ENCODE assay signal across 18 mouse cellular contexts in the genomic region with DNA sequence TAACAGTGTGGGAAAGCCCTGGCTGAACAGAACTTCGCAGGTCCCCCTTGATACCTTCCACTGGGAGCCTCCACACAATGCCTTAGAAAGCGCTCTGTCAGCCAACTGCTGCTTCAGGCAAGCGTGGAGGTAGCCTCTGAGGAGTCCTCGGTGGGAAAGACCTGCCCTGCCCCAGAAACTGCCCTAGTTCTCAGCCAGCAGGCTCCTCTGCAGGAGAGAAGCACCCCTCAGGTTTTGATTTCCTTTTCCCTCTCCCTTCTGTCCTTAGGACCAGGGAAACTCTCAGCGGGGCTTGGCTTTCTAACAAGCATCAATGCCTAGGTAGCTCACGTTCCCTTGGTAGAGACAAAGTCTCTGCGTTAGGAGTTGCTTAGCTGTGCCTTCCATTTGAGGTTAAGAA.
DNase-seq lines count a peak whose midpoint lies in the region; ATAC-seq lines count a peak whose summit lies in the region.
"Had no signal": no experiment of that assay in that cellular context is flagged by ENCODE, and none has a peak within 500 bp of the region (broad histone marks: within the 10 kb centered on the region; RNA-seq: fewer than 3 reads in every experiment).

No protein-coding gene starts in this region.

- no peaks in the 10 kb centered on the region for H3K9me3 ChIP-seq in heart, embryonic 11.5 days (replicated peaks; ENCODE audit: control insufficient read depth, low read length)
- no peaks in the 10 kb centered on the region for H3K9me3 ChIP-seq in limb, embryonic 10.5 days (replicated peaks)
- H3K9me3 ChIP-seq: forebrain, embryonic 13.5 days; limb, embryonic 15.5 days had no signal

- no peak overlapping the region for H3K4me2 ChIP-seq in heart, embryonic 11.5 days
- H3K4me2 ChIP-seq: forebrain, embryonic 13.5 days; limb, embryonic 15.5 days had no signal

- WGBS in heart, embryonic 11.5 days (ENCODE audit: insufficient replicate concordance): 68% methylated on average over 7 of the region's 7 CpGs
- WGBS in limb, embryonic 10.5 days: 67% methylated on average over 7 of the region's 7 CpGs

- H3K27ac ChIP-seq in heart, embryonic 11.5 days (ENCODE audit: low read depth, low read length): peak overlapping the region; percentile 42; the same call in 1 of the 2 replicates
- H3K27ac ChIP-seq in limb, embryonic 10.5 days: peak overlapping the region; percentile 46
- H3K27ac ChIP-seq: forebrain, embryonic 13.5 days; limb, embryonic 15.5 days had no signal

- no peak overlapping the region for H3K4me3 ChIP-seq in heart, embryonic 11.5 days (ENCODE audit: low read depth, low read length)
- H3K4me3 ChIP-seq in limb, embryonic 10.5 days: no peak overlapping the region
- H3K4me3 ChIP-seq: forebrain, embryonic 13.5 days; limb, embryonic 15.5 days; megakaryocyte, embryonic 14.5 days had no signal

- ATAC-seq in heart, embryonic 11.5 days (replicated peaks; ENCODE audit: insufficient number of reproducible peaks, low FRiP score, low TSS enrichment): no peak
- ATAC-seq in inflammation-experienced regulatory T-cells, adult 6 months: no peak
- ATAC-seq: forebrain, embryonic 13.5 days had no signal

- no peak for DNase-seq in heart, adult 9 months (ENCODE audit: low spot score in 2 of 2)
- peak; percentile 57 for DNase-seq in cerebellum, adult 11 months
- peak; percentile 31 to 39 for DNase-seq in cerebellum, postnatal 10 days
- no peak for DNase-seq in limb, embryonic 10.5 days (ENCODE audit: low spot score)
- DNase-seq in gastrocnemius, adult 8-10 months (ENCODE audit: low spot score in 2 of 2): no peak
- DNase-seq: adrenal gland, adult 8-10 months; heart, postnatal 4 days; kidney, adult 11 months; kidney, postnatal 10 days; lung, postnatal 14 days; right cerebral cortex, postnatal 4 days; thymus, postnatal 36 days had no signal

- no peak overlapping the region for H3K9ac ChIP-seq in heart, embryonic 11.5 days (ENCODE audit: low read depth, low read length)
- H3K9ac ChIP-seq: forebrain, embryonic 13.5 days; limb, embryonic 15.5 days had no signal

- H3K4me1 ChIP-seq in heart, embryonic 11.5 days (ENCODE audit: control insufficient read depth, insufficient read depth, low read length): no peaks in the 10 kb centered on the region; the same call in 1 of the 2 replicates
- H3K4me1 ChIP-seq in limb, embryonic 10.5 days: peaks cover 46% of the 10 kb centered on the region
- H3K4me1 ChIP-seq: megakaryocyte, embryonic 14.5 days had no signal

- H3K27me3 ChIP-seq in heart, embryonic 11.5 days (ENCODE audit: control insufficient read depth, insufficient read depth, low read length): no peaks in the 10 kb centered on the region
- H3K27me3 ChIP-seq in limb, embryonic 10.5 days (ENCODE audit: low read depth, poor library complexity, severe bottlenecking): no peaks in the 10 kb centered on the region
- H3K27me3 ChIP-seq: CH12.LX; forebrain, embryonic 13.5 days; limb, embryonic 15.5 days; megakaryocyte, embryonic 14.5 days had no signal

- H3K36me3 ChIP-seq in heart, embryonic 11.5 days (ENCODE audit: control insufficient read depth, insufficient read depth, low read length): no peaks in the 10 kb centered on the region
- H3K36me3 ChIP-seq in limb, embryonic 10.5 days: peaks cover 6% of the 10 kb centered on the region
- H3K36me3 ChIP-seq: limb, embryonic 15.5 days had no signal

Comparison
In these comparisons a context has a peak if more than half of its experiments do, and no peak if none do; other contexts are left out.
1. DNase-seq: peak in cerebellum, adult 11 months (single experiment) and cerebellum, postnatal 10 days (2 of 2); none in heart, adult 9 months (0 of 2), limb, embryonic 10.5 days (single experiment) and gastrocnemius, adult 8-10 months (0 of 2).